Mouse (Mus musculus): ENCODE measurements around the gene Tnfrsf1a.
A peak's percentile ranks its signal among the peaks of the same experiment; 100 is the strongest.
"Not testable (repeated sequence)": the region's sequence is repeated elsewhere in the genome, so short reads cannot be mapped to it uniquely, and the experiment has no call there.

The Tnfrsf1a gene

GRCm38 (mm10) chr6:125348721-125349574 lies at the start of gene Tnfrsf1a:
Gene Tnfrsf1a (plus strand): TSS chr6:125349362.
- DNase-seq (ENCODE audit: low read depth, low spot score) = no peak

GRCm38 (mm10) chr6:125300982-125301381 lies 48.2 kb upstream of the Tnfrsf1a start:
- no peak for DNase-seq (ENCODE audit: low read depth, low spot score)

GRCm38 (mm10) chr6:125302231-125302982 lies 46.8 kb upstream of the Tnfrsf1a start:
- DNase-seq (ENCODE audit: low read depth, low spot score) = no peak

- no peak for DNase-seq (ENCODE audit: low read depth, low spot score)
These were observed 45.9 kb upstream of the Tnfrsf1a start for GRCm38 (mm10) chr6:125303242-125303641.

- DNase-seq (ENCODE audit: low read depth, low spot score) = not testable (repeated sequence)
These were observed 44.8 kb upstream of the Tnfrsf1a start for GRCm38 (mm10) chr6:125304408-125304807.

- DNase-seq (ENCODE audit: low read depth, low spot score) = no peak
These were observed 43.7 kb upstream of the Tnfrsf1a start for GRCm38 (mm10) chr6:125305465-125305864.

- DNase-seq (ENCODE audit: low read depth, low spot score) = no peak
These were observed 42.1 kb upstream of the Tnfrsf1a start for GRCm38 (mm10) chr6:125307091-125307490.

GRCm38 (mm10) chr6:125308921-125309320 lies 40.2 kb upstream of the Tnfrsf1a start:
- no peak for DNase-seq (ENCODE audit: low read depth, low spot score)

- no peak for DNase-seq (ENCODE audit: low read depth, low spot score)
These were observed 39.8 kb upstream of the Tnfrsf1a start for GRCm38 (mm10) chr6:125309406-125309805.

GRCm38 (mm10) chr6:125312171-125312570 lies 37.0 kb upstream of the Tnfrsf1a start:
- no peak for DNase-seq (ENCODE audit: low read depth, low spot score)

- no peak for DNase-seq (ENCODE audit: low read depth, low spot score)
These were observed 36.4 kb upstream of the Tnfrsf1a start for GRCm38 (mm10) chr6:125312581-125313355.

GRCm38 (mm10) chr6:125313546-125314230 lies 35.5 kb upstream of the Tnfrsf1a start, which contains the start of gene Ltbr:
Gene Ltbr (minus strand): TSS chr6:125313885.
- DNase-seq (ENCODE audit: low read depth, low spot score) = peak; percentile 9

- no peak for DNase-seq (ENCODE audit: low read depth, low spot score)
These were observed 35.0 kb upstream of the Tnfrsf1a start for GRCm38 (mm10) chr6:125314231-125314563.

GRCm38 (mm10) chr6:125314746-125315145 lies 34.4 kb upstream of the Tnfrsf1a start:
- DNase-seq (ENCODE audit: low read depth, low spot score) = no peak

GRCm38 (mm10) chr6:125317077-125317476 lies 32.1 kb upstream of the Tnfrsf1a start:
- DNase-seq (ENCODE audit: low read depth, low spot score) = no peak

- no peak for DNase-seq (ENCODE audit: low read depth, low spot score)
These were observed 29.9 kb upstream of the Tnfrsf1a start for GRCm38 (mm10) chr6:125318981-125319918.

- no peak for DNase-seq (ENCODE audit: low read depth, low spot score)
These were observed 29.3 kb upstream of the Tnfrsf1a start for GRCm38 (mm10) chr6:125319919-125320296.

GRCm38 (mm10) chr6:125320323-125320722 lies 28.8 kb upstream of the Tnfrsf1a start, which contains the start of gene Scnn1a:
Gene Scnn1a (plus strand): TSS chr6:125320659.
- no peak for DNase-seq (ENCODE audit: low read depth, low spot score)

- DNase-seq (ENCODE audit: low read depth, low spot score) = no peak
These were observed 27.9 kb upstream of the Tnfrsf1a start for GRCm38 (mm10) chr6:125321114-125321855.
